Mouse (Mus musculus) forebrain, postnatal 0 days (tissue): ENCODE measurements around the gene Serpinb1c. TPM values are rescaled to one million over a fixed set of nuclear protein-coding genes. Genes with fewer than 3 reads are reported as not detected.

Experiments used
- ATAC-seq: fragments of 200-750 bp; cut with Nextera tagmentation; 2 replicates; pipeline ENCODE4 v1.8.0; 2017; ENCODE audit warnings: mild to moderate bottlenecking, moderate library complexity
- DNase-seq: peaks from one replicate; pipeline ENCODE4 v3.0.0-alpha.2; 2015
- H3K27ac ChIP-seq: fragments of 300-500 bp; sonication (generic); 2 replicates; pipeline ENCODE4 v1.5.1; 2014; ENCODE audit warnings: low read depth, mild to moderate bottlenecking, antibody characterized with exemption, low read length, moderate library complexity, mixed read lengths
- H3K27me3 ChIP-seq: fragments of 300-500 bp; sonication (generic); 2 replicates; pipeline ENCODE4 v1.6.1; 2014; ENCODE audit warnings: mild to moderate bottlenecking, low read length, mixed read lengths; ENCODE audit not compliant: insufficient read depth
- H3K36me3 ChIP-seq: fragments of 300-500 bp; sonication (generic); 2 replicates; pipeline ENCODE4 v1.6.1; 2014; ENCODE audit warnings: mild to moderate bottlenecking, moderate library complexity; ENCODE audit not compliant: insufficient read depth
- H3K4me1 ChIP-seq: fragments of 300-500 bp; sonication (generic); 2 replicates; pipeline ENCODE4 v1.6.1; 2014; ENCODE audit warnings: antibody characterized with exemption; ENCODE audit not compliant: insufficient read depth
- H3K4me2 ChIP-seq: fragments of 300-500 bp; sonication (generic); 2 replicates; pipeline ENCODE4 v1.6.1; 2014; ENCODE audit warnings: low read depth, mild to moderate bottlenecking, moderate library complexity
- H3K4me3 ChIP-seq: fragments of 300-500 bp; sonication (generic); 2 replicates; pipeline ENCODE4 v1.5.1; 2014; ENCODE audit warnings: low read depth, low read length, mixed read lengths
- H3K9ac ChIP-seq: fragments of 300-500 bp; sonication (generic); 2 replicates; pipeline ENCODE4 v1.6.1; 2014; ENCODE audit warnings: mild to moderate bottlenecking
- H3K9me3 ChIP-seq: fragments of 300-500 bp; sonication (generic); 2 replicates; pipeline ENCODE4 v1.6.1; 2016; ENCODE audit warnings: low read length
- CTCF ChIP-seq: sonication (generic); IDR thresholded peaks from 2 replicates; pipeline ENCODE4 v1.5.1; 2016; ENCODE audit warnings: antibody characterized with exemption, control low read depth, low read depth
- WGBS: fragments of 180-500 bp; shearing (Covaris S2); extraction: QIAGEN DNeasy Blood & Tissue Kit; methylation state at CpG from one replicate; pipeline ENCODE4 v1.1.7; 2014; 5-methylcytosine and 5-hydroxymethylcytosine counted together
- polyA plus RNA-seq: library from polyadenylated mRNA; unstranded; fragments of >200 nt; fragmentation: Nextera tagmentation; extraction: Ambion mirVana; gene quantifications from 2 replicates; pipeline ENCODE4 v1.2.1, GENCODE M21; 2015
- total RNA-seq: library from RNA; depleted of rRNA; stranded (reverse); fragments of >200 nt; gene quantifications from 2 replicates; pipeline ENCODE4 v1.2.3, GENCODE M21; 2014

Serpinb1c gene
- total and polyA plus RNA-seq, 2 experiments from 2014 or later, result not detected

- Histone ChIP-seq H3K27me3 (no peaks in the 10 kb centered on the region), H3K4me2 (no peak overlapping the region), H3K4me1 (no peaks in the 10 kb centered on the region), H3K27ac (no peak overlapping the region), H3K36me3 (no peaks in the 10 kb centered on the region), H3K9me3 (no peaks in the 10 kb centered on the region), H3K9ac (no peak overlapping the region), H3K4me3 (no peak overlapping the region)
- ATAC-seq (no peak), DNase-seq (no peak)
- no peak for TF ChIP-seq CTCF
These were observed 48.4 kb downstream of the Serpinb1c start for GRCm38 (mm10) chr13:32849531-32850123.

DNA sequence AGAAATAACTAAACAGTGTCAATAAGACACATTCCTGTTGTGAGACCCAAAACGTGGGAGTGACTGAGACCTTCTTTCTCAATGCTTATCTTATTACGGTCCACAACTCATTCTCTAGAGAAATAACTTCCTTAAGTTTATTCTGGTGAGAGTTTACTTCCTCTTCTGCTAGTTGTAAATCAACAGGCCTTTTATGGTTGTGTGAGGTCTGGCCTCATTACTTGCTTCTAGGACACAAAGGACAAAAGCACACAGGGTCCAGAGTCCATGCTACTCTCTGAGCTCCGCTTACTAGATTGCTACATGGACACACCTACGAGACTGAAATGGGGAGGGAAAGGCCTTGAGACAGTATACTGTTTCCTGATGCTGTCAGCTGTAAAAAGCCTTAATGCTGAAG is 48.9 kb downstream of the Serpinb1c start:
- no peak for DNase-seq

GRCm38 (mm10) chr13:32846221-32846620 is 51.8 kb downstream of the Serpinb1c start:
- Histone ChIP-seq H3K36me3 (no peaks in the 10 kb centered on the region), H3K4me2 (no peak overlapping the region), H3K9ac (no peak overlapping the region), H3K4me1 (no peaks in the 10 kb centered on the region), H3K27ac (no peak overlapping the region), H3K27me3 (no peaks in the 10 kb centered on the region), H3K4me3 (no peak overlapping the region), H3K9me3 (no peaks in the 10 kb centered on the region)
- DNase-seq, result no peak
- ATAC-seq, result no peak
- TF ChIP-seq CTCF, result no peak

More for the DNA sequence above, 48.9 kb downstream of the Serpinb1c start:
- no peaks in the 10 kb centered on the region for H3K27me3 ChIP-seq
- TF ChIP-seq CTCF, result no peak
- H3K9me3 ChIP-seq, result no peaks in the 10 kb centered on the region
- no peak overlapping the region for H3K4me2 ChIP-seq
- no peak overlapping the region for H3K4me3 ChIP-seq
- no peak for ATAC-seq
- H3K9ac ChIP-seq, result no peak overlapping the region
- no peak overlapping the region for H3K27ac ChIP-seq
- H3K4me1 ChIP-seq, result no peaks in the 10 kb centered on the region
- H3K36me3 ChIP-seq, result no peaks in the 10 kb centered on the region
- WGBS, result 75% methylated on average over 4 of the region's 4 CpGs

GRCm38 (mm10) chr13:32841349-32841748 is 56.7 kb downstream of the Serpinb1c start:
- Histone ChIP-seq H3K4me1 (no peaks in the 10 kb centered on the region), H3K9me3 (no peaks in the 10 kb centered on the region), H3K36me3 (no peaks in the 10 kb centered on the region), H3K9ac (no peak overlapping the region), H3K27me3 (no peaks in the 10 kb centered on the region), H3K27ac (no peak overlapping the region), H3K4me3 (no peak overlapping the region), H3K4me2 (no peak overlapping the region)
- no peak for TF ChIP-seq CTCF
- WGBS, result 85% methylated on average over 3 of the region's 3 CpGs
- DNase-seq, result no peak
- ATAC-seq, result no peak

DNA sequence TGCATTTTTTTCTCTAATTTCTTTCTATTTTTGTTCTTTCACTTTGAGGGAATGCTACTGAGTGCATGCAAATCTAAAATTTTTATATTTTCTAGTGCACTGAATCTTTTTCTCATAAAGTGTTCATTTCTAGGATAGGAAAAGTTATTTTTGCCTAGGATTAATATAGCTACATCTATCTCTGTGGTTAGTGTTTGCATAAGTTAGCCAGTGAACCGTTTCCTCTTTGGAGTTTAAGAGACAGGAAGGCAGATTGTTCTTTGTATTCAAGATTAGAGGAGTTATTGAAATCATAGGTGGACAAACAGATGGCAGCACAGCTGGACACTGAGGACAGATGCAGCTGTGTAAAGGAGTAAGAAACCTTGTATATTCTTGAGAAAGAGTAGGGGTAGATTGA is 58.7 kb downstream of the Serpinb1c start:
- ATAC-seq, result no peak
- Histone ChIP-seq H3K4me1 (no peaks in the 10 kb centered on the region), H3K27me3 (no peaks in the 10 kb centered on the region), H3K36me3 (no peaks in the 10 kb centered on the region), H3K27ac (no peak overlapping the region), H3K4me2 (no peak overlapping the region), H3K9ac (no peak overlapping the region), H3K9me3 (no peaks in the 10 kb centered on the region), H3K4me3 (no peak overlapping the region)
- TF ChIP-seq CTCF, result no peak
- 50% methylated on average over 1 of the region's 1 CpGs for WGBS
- DNase-seq, result no peak

DNA sequence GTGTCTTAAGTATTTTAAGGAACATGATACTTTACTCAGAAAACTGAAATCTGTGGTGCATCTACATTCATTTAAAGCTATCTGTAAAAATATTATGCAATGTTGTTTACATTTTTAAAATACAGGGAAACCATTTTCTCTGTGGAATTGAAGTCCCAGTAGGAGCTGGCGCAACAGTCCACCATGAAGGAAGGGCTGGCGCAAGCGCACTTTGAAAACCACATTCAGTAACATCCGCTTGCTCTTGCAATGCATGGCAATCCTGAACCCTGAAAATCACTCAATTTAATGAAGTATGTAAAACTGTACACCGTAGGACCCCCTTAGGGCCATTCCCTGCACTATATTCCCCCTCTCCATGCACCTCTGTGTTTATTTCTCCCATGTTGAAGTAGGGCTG is 63.5 kb downstream of the Serpinb1c start:
- Histone ChIP-seq H3K9me3 (no peaks in the 10 kb centered on the region), H3K27me3 (no peaks in the 10 kb centered on the region), H3K9ac (no peak overlapping the region), H3K4me2 (no peak overlapping the region), H3K36me3 (no peaks in the 10 kb centered on the region), H3K4me1 (no peaks in the 10 kb centered on the region), H3K4me3 (no peak overlapping the region), H3K27ac (no peak overlapping the region)
- no peak for ATAC-seq
- TF ChIP-seq CTCF, result no peak
- 93% methylated on average over 5 of the region's 5 CpGs for WGBS
- no peak for DNase-seq

GRCm38 (mm10) chr13:32833237-32833636 is 64.8 kb downstream of the Serpinb1c start:
- Histone ChIP-seq H3K4me1 (no peaks in the 10 kb centered on the region), H3K9me3 (no peaks in the 10 kb centered on the region), H3K27me3 (no peaks in the 10 kb centered on the region), H3K9ac (no peak overlapping the region), H3K4me2 (no peak overlapping the region), H3K36me3 (no peaks in the 10 kb centered on the region), H3K4me3 (no peak overlapping the region), H3K27ac (no peak overlapping the region)
- 51% methylated on average over 6 of the region's 6 CpGs for WGBS
- peak; percentile 27; the same call in 1 of the 2 replicates for ATAC-seq
- no peak for DNase-seq
- no peak for TF ChIP-seq CTCF

- H3K4me3 ChIP-seq, result no peak overlapping the region
- DNase-seq, result no peak
- H3K36me3 ChIP-seq, result no peaks in the 10 kb centered on the region
- no peaks in the 10 kb centered on the region for H3K9me3 ChIP-seq
- H3K4me2 ChIP-seq, result no peak overlapping the region
- ATAC-seq, result no peak
- TF ChIP-seq CTCF, result no peak
- H3K27me3 ChIP-seq, result no peaks in the 10 kb centered on the region
- H3K9ac ChIP-seq, result no peak overlapping the region
- WGBS, result 68% methylated on average over 3 of the region's 3 CpGs
- no peak overlapping the region for H3K27ac ChIP-seq
- no peaks in the 10 kb centered on the region for H3K4me1 ChIP-seq
These were observed 65.2 kb downstream of the Serpinb1c start for GRCm38 (mm10) chr13:32832776-32833175.
